Mouse (Mus musculus) cerebral cortex, adult 2 months (tissue): Measurements from ENCODE around the gene Rps6ka2.

Experiments used
- WGBS: fragments of 180-500 bp; shearing (Covaris S2); methylation state at CpG from one replicate; pipeline ENCODE4 v1.1.7; 2018; 5-methylcytosine and 5-hydroxymethylcytosine counted together

The Rps6ka2 gene

DNA sequence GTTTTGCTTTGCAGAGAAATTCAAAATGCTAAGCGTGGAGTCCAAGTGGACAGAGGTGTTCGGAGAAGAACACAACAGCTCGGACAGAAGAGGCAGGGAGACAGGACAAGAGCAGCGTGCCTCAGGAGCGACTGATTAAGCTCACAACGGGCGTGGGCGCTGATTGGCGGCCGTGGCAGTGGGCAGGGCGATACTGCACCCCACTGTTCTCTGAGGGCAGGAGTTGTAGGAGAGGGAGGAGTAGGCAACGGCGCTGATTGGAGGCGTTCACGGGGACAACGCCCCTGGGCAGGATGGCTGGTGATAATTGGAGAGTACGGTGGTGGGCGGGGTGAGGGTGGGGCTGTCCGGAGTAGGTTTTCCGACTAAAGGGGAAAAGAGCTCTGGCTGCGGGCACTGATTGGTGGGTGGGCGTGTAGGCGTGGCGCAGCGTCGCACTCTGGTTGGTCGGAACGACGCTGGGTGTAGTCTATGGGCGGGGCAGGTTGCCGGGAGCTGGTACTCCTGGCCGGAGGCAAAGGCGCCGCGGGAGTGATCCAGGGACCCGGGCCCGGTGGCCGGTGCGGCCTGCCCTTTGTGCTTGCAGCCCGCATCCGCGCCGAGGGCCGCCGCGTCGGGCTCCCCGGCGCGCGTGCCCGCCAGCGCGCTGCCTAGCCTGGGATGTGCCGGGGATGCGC is at the start of gene Rps6ka2:
Rps6ka2 (plus strand) TSS at position 489 of the 677 bp plus-strand sequence.
- under 1% methylated on average over 56 of the region's 56 CpGs for WGBS

DNA sequence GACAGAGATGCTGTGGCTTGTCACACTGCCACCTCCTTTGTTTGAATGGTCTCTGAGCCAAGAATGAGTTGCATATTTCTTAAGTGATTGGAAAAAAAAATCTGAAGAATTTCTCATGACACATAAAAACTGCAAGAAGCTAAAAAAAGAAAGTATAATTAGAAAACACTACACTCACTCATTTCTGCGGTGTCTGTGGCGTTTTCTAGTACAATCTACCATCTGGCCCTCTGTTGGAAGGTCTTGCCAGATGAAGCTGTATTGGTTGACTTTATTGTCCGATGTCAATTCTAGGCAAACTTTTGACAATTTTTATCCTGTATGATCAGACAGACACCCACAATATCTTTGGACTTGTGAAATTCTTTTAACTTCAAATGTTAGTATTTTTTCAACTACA is 49.1 kb upstream of the Rps6ka2 start:
- WGBS = 55% methylated on average over 3 of the region's 3 CpGs

DNA sequence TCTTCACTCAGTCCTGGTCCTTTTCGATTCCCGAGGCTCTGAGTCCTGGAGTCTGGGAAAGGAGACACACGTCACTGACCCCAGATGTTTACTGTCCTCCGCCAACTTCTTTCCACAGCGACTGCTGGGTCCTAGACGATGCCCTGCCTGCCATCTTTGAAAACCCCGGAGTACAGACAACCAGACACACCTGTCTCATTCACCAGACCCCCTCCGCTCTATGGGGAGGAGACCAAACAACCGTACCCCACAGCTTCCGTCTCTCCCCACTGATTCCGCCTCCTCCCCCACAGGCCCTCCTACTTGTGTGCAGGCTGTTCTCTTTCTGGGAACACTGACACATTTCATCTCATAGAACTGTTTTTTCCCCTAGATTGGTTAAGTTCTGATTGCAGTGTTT is 47.4 kb upstream of the Rps6ka2 start:
- WGBS = 66% methylated on average over 11 of the region's 11 CpGs

DNA sequence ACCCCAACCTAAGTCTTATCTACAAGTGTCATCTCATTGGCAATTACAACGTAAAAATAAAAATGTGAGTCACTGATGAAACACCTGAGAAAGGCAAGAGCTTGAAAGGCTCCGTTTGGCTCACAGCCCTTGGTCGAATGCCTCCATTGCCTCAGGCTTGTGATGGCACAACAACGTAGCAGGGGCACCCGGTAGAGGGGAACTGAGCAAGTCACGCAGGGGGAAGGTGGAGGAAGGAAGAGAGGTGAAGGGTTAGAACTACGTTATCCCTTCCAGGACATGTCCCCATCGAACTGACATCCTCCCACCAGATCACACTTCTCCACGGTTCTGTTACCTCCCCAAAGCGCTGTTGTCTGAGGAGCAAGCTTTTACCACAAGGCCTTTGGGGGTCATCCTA is 43.4 kb upstream of the Rps6ka2 start:
- 91% methylated on average over 8 of the region's 10 CpGs for WGBS

DNA sequence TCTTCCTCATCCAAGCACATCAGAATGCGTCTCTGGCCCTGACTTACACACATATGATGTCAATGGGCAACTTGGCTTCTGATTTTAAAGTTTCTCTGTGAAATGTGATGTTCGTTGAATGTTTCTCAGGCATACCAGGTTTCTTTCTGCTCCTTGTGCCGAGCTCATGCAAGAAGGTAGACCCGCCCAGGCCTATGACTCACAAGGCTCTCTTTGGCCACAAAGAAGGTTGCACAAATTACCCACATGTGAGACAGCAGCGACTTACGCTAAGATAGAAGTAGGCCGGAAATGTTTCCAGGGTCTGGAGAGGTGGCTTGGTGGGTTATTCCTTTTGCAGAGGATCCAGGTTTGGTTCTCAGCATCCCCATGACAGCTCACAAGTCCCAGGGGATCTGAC is 35.9 kb upstream of the Rps6ka2 start:
- WGBS = no CpG with 5 or more reads among the region's 7 CpGs

DNA sequence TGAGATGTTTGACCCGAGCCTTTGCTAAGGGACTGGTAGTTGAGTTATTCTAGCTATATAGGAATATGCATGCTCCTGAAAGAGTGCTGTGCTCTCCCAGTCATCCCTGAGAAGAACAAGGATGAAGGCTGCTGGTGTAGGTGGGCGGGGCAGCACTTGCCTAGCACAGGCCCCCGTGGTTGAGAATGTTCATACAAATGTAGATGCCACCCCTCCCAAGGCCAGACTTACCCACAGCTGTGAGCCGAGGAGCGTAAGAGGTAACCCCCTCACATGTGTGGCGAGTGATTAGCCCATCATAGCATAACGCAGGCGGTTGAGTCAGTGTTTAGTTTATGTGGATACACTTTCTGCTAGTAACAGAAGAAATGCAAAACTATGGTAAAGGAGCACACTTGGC is 34.6 kb upstream of the Rps6ka2 start:
- WGBS = 84% methylated on average over 7 of the region's 8 CpGs

DNA sequence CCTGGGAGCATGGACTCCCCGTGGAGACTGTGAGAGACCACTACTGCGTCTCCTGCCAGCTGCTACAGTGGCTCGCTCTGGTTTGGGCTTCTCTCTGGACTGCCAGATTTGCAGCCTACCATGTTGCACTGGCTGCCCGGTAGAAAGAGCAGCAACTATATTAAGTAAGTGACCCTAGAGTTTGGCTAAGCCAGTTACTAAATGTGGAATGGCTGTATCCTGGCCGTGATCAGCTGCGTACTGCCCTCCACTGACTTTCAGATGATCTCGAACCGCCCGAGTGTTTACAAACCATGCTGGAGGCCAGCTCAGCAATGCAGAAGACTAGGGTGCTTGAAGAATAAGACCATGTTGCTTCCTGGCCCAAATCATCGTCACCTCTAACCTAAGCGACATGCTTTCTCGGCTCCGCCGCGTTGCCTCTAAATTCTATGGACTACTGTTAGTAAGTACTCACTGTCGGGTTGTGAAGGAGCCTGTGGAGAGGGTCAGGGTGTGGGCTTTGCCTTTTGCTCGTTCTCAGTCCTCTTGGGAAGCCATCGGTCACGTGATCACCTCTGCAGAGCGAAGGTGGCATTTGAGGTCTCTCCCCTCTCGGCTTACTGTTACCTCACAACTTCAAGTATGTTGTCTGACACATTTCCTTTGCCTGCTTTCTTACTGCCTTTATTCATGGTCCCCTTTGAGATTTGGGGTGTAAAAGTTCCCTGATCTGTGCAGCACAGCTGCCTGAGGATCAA is 31.6 kb upstream of the Rps6ka2 start:
- 85% methylated on average over 21 of the region's 21 CpGs for WGBS

DNA sequence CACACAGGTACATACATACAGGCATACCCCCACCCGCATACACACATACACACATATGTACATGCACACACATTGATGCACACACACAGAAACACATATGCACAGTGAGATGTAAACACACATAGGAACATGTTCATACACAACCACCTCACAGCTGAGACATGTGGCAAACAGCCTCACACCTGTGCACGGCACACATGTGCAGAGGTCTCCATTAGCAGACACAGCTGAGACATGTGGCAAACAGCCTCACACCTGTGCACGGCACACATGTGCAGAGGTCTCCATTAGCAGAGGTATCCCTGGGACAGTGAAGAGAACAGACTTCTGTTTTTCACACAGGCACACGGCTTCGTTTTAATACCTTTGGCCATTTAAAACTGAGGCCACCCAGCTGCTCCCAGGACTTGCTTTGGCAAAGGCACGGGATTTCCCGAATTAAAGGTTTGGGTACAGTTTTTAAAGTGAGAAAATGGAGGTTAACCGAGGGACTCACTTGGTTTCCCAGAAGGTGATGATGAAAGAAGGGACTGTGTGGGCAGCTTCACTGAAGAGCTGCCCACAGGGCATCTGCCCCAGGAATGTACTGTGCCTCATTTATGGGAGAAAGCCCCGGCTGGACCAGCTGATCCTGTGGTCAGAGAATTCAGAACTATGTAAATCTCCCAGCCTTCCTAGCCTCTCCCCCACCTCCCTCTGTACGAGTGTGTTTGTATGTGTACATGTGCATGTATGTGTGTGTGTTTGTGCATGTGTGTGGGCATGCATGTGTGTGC is 29.3 kb upstream of the Rps6ka2 start:
- WGBS = 59% methylated on average over 10 of the region's 10 CpGs

DNA sequence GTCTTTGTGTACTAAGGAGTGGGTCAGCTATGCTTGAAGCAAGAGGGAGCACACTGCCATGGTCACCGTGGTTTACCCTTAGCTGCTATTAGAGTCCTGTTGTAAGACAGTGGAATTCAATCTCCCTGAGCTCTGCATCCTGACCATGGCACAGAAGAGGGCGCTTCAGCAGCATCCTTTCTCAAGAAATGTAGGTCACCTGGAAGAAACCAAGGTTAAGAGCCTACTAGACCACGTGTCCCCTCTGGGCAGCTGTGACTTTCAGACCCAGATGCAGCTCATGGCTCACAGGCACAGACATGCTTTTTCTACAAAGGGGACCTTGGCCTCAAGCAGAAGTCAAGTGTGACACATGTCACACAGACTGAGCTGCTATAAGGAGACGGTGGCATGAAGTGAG is 27.5 kb upstream of the Rps6ka2 start:
- 72% methylated on average over 4 of the region's 4 CpGs for WGBS

DNA sequence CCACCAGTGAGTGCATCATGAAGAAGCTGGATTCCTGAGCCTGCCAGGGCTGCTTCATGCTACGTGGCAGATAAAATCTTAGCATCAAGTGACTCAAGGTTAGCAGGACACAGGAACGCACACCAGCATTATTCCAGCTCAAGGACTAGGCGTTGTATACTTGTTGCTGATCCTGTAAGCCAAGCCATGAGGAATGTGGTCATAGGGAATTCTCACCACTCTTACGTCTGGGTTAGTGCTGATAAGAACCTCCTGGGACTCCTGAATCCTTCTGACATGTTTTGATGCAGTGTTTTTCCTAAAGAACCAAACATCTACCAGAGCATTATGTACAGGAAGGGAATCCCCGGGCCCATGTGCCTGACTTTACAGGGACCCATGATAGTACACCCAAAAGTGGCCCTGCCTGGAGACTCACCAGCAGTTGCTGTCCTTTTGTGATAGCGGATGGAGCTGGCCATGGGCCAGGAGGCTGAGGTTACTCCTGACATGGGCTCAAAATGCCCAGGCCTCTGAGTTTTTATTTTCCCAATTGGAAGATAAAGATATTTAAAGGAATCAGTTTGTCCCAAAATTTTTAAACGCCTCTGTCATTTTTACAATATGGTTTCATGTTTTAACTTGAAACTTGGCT is 25.9 kb upstream of the Rps6ka2 start:
- 82% methylated on average over 7 of the region's 7 CpGs for WGBS

DNA sequence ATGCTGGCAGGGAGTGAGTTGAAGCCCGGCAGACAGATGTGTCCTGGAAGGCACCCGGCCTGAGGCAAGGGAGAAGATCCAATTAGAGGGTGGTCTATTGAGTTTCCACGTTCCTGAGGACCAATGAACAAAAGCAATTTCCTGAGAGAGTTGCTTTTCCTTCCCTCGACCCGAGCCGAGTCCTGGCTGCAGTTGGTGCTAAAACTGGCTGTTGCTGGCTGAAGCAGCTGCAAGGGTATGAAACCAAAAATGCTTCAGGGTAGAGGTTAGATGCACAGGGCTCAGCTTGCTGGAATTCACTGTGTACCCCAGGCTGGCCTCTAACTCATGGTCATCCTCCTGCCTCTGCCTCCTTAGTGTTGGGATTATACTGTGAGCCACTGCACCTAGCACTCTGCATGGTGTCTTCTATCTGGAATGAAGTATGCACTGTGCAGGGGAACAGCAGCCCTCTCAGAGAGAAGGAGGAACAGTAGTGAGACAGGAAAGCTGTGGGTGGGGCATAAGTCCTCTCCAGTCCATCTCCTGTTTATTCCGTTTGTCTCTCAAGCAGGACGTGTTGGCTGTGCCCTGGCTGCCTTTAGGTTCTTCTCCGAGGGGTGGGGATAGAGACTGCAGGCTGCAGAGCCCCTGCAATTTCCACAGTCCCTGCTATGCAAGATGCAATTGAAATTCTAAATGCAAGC is 24.4 kb upstream of the Rps6ka2 start:
- WGBS = 34% methylated on average over 9 of the region's 9 CpGs

DNA sequence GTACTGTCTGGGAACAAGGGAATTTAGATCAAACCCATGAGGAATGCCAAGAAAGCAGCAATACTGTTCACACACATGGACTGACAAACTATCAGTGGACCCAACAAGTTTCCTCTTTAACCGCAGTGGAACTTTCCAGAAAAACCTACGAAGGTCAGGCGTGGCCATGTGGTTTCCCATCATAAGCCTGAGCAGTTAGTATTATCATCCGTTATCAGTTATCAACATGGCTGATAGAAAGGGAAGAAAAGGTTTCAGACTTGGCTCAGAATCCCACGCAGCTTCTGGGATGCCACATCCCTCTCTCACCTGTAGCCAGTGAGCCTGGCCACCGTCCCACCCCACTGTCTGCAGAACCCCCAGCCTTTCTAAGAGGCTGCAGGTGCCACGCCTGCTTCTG is 23.4 kb upstream of the Rps6ka2 start:
- 95% methylated on average over 7 of the region's 7 CpGs for WGBS

DNA sequence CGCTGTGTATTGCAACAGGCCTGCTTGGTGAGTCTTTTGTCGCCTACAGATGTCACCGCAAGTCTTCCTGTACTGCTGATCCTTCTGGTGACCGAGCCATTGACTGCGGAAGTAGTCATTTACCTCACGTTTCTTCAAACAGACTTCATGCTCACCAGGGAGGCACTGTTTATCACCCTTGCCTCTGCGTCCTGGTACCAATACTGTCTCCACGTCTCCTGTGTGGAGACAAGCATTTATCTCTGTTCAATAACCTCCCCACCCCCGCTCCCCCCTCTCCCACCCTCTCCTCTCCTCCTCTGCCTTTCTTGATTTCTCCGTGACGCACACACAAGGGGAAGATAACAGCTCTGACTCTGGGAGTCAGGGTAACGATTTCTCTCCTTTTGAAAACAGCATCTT is 22.0 kb upstream of the Rps6ka2 start:
- WGBS = 76% methylated on average over 12 of the region's 12 CpGs

DNA sequence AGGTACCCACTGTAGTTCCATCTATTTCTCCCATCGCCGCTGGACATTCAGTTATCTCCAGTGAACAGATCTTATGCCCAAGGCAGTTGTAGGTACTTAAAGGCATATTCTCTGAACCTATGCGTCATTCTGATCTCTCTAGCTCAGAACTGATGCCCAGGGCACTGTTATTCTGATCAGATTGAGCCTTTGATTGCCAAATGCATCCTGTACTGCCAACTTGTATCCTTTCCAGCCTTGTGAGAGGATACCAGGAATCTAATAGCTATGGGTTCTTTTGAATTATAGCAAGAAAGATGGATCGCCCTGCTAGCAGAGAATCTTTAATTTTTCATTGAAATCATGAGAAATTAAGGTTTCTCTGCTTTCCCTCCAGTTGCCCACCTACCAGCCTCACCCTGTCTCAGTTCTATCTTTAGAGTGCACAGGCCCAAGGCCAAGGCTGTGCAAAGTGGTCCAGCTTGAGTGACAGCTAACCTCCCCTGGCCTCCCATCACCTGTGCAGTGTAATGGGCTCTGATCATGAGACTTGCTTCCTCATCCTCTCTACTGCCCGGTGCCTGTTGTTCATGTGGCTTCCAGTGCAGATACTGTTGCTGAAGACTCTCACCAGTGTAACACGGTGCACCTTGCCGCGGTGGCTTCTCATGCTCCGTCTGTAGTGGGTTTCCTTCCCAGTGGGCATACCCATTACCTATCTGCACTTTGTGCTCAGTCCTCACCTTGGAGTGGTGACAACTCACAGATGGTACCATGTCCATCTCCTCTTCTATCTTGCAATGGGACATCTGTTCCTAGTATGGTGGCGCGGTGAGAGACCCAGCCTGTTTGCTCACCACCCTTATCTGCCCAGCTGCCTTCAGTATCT is 20.4 kb upstream of the Rps6ka2 start:
- WGBS = 96% methylated on average over 11 of the region's 11 CpGs

DNA sequence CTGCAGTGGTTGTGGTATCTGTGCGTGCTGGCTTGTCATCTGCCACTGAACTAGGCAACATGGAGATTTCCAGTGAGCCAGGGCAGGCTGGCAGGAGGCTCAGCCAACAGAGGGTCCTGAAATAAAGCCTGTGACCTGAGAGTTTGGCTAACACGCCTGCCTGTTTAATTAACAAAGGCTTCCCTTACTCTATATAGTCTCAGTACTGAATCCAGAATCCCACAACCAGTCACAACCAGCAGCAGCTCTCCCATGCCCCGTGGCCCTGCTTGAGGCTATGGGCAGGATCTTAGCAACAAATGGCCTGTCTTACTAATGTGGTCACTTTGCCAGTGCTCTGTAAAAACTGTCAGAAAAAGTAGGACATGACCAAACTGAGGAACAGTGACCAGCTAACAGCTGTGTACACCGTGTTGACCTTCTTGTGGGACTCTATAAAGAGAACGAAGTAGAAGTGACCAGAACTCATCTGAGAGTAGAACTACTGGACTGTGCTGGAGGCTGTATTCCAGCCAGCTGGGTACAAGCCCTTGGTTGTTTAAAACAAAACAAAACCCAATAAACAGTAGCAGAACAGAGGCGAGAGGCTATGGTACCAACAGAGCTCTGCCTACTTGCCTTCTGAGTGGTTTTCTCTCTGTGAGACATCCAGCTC is 18.3 kb upstream of the Rps6ka2 start:
- WGBS = 68% methylated on average over 6 of the region's 6 CpGs

DNA sequence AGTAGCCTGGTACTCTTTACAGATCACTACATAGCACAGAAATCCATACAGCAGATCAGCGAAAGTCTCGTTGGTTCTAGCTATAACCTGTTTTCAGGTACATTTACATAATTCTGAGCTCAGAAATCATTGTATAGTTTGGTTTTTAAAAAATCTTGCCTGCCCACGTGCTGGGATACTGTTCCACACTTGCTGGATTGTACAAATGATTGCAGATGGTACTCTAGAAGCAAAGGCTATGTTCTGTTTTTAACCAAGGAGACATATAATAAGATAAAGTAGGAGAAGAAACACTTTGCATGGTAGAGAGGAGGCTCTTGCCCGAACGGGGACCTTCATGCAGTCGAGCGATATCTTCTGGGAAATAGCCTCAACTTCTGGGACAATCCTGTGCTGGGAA is 17.3 kb upstream of the Rps6ka2 start:
- 65% methylated on average over 7 of the region's 7 CpGs for WGBS

DNA sequence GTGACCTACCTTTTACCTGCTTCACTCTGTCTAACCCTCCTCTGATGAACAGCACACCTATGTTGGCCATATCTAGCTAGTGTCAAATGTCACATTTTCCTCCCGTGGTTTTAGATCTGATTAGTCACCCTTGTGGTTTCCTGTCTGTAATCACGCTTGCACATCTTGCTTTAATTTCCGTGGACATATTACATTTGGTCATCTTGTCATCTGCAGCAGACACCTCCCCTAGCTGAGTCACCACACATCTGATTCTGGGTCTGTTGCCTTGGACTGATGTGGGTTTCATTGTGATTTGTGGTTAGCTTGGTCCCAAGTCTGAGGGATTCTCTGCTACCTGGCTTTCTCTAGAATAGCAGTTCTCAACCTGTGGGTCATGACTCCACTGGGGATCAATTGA is 6.0 kb upstream of the Rps6ka2 start:
- 66% methylated on average over 3 of the region's 3 CpGs for WGBS

DNA sequence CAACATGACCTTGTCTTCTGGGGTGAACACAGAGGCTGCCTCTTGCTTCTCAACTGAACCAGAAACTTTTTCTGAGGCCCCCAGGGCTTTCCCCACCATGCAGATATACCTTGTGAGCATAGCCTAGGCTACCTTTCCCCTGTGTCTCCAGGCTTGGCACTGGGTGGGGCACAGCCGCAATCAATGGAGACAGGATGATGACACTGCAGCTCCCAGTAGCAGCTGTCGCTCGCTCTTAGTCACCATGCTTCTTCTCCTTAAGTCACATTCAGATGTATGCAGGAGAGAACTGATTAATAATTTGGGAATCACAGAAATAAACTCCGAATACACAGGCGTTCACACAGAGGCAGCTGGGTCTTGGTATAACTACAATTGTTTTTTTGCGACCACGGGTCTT is 4.4 kb upstream of the Rps6ka2 start:
- 92% methylated on average over 7 of the region's 7 CpGs for WGBS

DNA sequence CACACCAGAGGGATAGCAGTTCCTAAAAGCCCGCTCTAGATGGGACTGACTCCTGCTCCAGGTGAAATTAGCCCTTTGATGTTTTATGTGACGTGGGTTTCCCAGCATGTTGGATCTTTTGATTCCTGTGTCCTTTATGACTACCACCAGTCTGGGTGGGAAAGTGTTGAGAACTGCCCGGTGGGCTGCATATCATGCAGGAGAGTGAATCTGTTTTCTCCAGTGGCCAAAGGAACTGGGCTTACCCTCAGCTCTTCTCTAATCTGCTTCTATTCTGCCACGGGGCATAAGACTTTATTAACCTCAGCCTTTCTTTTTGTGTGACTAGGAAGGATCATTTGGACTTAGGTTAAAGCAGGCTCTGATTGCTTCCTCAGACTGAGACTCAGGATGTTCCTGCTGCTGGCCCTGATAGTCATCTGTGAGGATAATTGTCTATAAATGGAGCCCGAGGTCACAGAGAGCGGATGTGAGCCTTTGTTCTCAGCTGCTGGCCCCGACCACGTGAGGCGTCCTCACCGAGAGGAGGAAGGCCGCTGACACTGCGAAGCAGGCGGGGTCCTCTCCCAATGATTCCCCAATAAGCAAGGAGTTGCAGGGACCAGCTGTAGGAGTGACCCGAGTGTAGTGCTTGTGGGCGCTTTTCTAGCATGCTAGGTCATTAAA is 821 bp upstream of the Rps6ka2 start:
- 18% methylated on average over 15 of the region's 15 CpGs for WGBS
